Mouse (Mus musculus) testis, postnatal 10 days (tissue): Measurements from ENCODE around the gene Gorab.

Experiments
- DNase-seq: peaks from one replicate; pipeline ENCODE4 v3.0.0; 2021; ENCODE audit warnings: low spot score

Gene Gorab

DNA sequence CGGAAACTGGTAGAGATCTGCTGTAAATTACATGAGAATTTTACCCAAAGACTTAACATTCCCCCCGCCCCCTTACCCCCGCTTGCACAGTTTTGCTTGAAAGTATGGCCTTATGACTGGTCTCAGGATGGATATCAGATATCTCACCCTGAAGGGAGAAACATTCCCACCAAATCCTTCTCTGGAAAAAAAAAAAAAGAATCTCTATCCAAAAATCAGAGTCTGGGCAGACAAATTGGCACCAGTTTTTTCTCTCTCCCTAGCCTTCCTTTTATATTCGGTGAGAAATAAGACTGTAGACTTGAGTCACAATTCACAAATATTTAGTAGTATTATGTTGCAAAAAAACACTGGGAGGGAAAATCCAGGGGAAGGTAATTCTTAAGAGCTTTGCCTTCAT is 47.3 kb downstream of the Gorab start:
- no peak for DNase-seq

DNA sequence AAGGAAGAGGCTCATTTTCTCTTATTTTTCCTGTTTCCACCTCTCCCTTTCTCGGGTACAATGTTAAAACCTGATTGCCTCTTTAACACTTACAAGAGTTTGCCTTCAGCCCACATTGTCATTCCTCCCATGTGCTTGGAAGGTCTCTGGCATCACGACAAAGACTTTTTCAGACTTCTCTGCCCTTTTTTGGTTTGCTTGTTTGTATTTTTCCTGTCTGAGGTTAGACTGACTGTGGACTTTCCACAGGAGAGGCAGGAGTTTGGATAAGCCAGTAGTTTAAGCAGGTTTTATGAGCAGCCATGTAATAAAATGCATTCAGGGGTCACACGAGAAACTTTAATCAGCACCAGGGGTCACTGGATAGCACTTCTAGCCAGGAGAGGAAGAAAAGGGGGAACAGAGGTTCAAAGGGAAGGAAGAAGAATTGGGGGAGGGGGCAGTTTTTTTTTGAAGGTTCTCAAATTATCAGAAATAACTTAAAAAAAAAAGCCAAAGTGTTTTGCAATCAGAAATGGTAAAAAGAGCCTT is 47.8 kb downstream of the Gorab start:
- no peak for DNase-seq

DNA sequence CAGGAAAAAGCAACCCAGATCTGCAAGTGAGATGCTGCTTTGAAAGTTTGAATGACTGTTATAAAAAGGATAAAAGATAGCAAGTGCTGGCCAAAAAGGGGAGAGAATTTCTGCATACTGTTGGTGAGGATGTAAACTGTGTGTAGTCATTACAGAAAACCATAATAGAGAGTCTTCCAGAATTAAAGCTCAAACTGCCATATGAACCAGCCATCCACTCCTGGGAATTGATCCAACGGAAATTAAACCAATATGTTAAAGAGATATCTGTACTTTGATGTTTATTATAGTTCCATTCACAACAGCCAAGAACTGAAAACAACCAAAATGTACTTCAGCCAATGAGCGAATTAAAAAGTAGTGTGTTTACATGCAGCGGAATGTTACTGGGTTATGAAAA is 52.5 kb downstream of the Gorab start:
- DNase-seq, result no peak

DNA sequence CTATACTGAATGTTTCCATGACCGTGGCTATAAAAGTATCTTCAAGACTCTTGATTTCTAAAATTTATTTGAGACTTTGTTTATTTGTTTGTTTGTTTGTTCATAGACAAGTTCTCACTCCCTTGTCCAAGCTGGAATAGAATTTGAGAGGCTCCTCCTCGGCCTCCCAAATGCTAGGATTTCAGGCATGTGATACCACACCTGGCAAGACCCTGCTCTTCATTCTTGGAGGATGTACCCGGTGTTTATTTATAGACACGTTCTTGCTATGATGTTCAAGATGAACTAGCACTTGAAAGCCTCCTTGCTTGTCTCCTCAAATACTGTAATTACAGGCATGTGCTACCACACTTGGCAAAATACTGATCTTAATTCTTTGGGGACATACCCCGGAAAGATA is 57.9 kb downstream of the Gorab start:
- DNase-seq, result no peak

DNA sequence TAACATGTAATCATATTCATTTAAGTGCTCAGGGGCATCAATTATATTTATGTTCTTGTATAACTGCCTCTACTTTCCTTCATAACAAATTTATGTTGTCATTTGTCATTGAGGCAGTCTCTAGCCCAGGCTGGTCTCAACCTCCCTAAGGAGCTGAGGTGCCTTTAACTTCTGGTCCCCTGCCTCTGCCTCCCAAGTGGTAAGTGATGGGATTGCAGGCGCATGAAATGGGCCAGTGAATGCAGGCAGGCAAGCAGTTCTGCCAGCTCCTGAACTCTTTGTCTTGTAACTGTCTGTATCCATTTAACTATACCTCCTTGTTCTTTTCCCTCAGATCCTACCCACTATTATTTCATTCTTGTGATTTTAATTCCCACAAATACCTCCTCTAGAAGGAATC is 58.5 kb downstream of the Gorab start:
- peak; percentile 44 for DNase-seq

DNA sequence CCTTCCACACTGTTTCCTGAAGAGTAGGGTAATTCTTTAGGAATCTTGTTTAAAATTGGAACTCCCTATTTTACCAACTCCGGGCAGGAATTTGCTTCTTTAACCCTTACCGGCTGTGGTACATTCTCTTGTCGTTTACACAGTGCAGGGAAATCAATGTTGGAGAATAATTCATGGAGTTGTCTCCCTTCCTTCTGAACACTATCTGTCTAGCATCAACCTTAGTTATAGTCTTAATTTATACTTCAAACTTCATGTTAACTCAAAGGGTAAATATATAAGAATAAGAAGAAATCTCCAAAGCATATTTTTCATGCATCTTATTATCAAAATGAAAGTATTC is 64.3 kb downstream of the Gorab start:
- DNase-seq, result no peak

DNA sequence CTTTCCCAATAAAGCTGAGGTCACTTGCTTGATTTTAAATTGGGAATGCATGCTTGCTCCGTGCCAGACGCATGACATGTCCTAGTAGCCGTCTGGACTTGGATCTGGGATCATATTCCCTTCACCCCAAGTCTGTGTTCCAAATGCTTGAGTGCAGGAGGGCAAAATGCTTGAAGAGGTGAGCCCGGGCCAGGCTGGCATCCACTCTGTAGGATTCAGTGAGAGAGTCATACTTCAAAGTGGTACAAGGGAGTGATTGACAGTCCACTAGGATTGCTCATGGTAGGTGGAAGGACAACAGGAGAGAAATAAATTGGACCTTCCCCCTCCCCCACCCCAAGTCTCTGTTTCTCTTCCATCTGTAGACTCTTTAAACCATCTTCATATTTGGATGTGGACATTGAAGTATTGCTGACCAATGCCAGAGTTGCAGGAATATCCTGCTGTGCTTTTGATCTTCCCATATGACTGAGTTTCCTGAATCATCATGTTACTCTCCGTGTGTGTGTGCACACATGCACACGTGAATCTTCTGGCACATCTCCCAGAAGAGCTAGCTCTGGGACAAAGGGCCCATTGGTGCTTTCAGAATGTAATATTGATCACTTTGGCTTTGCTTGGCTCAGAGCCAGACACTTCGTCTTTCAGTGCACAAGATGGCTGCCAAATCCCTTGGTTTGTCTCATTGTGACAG is 64.8 kb downstream of the Gorab start:
- DNase-seq, result no peak

DNA sequence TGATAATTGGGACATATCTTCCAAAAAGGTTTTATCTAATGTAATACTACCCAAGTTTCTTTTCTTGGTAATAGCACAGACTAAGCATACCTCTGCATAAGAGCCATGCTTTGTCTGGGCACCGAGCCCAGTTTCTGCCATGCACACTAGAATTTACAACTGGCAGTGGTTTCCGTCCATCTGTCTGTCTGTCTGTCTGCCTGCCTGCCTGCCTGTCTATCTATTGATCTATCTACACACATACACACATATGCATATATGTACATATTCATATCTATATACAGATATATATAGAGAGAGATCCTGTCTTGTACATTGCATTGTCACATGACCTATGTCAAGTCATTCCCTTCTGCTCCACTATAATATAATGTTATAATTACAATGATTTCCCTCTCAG is 65.6 kb downstream of the Gorab start:
- no peak for DNase-seq
